Mouse (Mus musculus) cerebral cortex, adult 2 months (tissue): ENCODE measurements around the gene Arid1b.

Experiments
- WGBS: fragments of 180-500 bp; shearing (Covaris S2); methylation state at CpG from one replicate; pipeline ENCODE4 v1.1.7; 2018; 5-methylcytosine and 5-hydroxymethylcytosine counted together

The Arid1b gene

DNA sequence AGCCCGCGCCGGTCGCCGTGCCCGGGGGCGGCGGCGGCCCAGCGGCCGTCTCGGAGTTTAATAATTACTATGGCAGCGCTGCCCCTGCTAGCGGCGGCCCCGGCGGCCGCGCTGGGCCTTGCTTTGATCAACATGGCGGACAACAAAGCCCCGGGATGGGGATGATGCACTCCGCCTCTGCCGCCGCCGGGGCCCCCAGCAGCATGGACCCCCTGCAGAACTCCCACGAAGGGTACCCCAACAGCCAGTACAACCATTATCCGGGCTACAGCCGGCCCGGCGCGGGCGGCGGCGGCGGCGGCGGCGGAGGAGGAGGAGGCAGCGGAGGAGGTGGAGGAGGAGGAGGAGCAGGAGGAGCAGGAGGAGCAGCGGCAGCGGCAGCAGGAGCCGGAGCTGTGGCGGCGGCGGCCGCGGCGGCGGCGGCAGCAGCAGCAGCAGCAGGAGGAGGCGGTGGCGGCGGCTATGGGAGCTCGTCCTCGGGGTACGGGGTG, 1.5 kb downstream of the Arid1b start:
- WGBS: 1% methylated on average over 29 of the region's 56 CpGs

- under 1% methylated on average over 93 of the region's 95 CpGs for WGBS
These were observed 2.1 kb downstream of the Arid1b start for GRCm38 (mm10) chr17:4996121-4996813.

DNA sequence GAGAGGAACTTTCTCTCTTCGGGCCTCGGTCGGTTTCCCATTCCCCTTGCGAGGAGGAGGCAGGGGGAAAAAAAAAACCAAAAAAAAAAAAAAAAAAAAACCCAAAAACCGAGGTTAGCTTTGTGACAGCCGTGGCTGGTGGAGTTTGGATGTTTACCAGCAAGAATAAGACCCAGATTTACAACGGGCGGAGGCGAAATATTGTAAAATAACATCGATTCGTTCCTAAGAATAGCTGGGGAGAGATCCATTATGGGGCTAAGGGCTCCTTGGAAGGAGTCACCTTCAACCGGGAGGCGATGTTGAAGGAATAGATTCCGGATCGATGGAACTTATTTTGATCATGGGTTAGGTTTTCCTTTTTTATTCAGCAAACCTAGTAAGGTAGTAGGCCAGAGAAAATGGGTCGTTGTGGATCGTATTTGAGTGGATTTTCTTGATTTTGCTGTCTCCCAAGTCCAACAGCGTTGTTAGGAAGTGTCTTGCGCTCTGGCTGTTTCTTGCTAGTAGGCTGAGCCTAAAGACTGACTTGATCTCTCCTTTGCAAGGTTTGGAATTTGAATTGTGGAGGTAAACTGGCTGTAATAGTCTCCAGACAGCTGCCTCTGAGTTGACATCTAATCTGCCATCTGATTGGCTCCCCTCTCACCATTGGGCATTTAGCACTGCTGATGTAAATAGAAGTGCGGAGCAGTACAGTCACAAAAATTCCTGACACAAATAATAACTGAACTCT, 2.9 kb downstream of the Arid1b start:
- WGBS: under 1% methylated on average over 20 of the region's 20 CpGs

GRCm38 (mm10) chr17:4997968-4998367, 3.8 kb downstream of the Arid1b start:
- WGBS: 25% methylated on average over 3 of the region's 3 CpGs

GRCm38 (mm10) chr17:4999256-4999655, 5.1 kb downstream of the Arid1b start:
- 53% methylated on average over 1 of the region's 1 CpGs for WGBS

DNA sequence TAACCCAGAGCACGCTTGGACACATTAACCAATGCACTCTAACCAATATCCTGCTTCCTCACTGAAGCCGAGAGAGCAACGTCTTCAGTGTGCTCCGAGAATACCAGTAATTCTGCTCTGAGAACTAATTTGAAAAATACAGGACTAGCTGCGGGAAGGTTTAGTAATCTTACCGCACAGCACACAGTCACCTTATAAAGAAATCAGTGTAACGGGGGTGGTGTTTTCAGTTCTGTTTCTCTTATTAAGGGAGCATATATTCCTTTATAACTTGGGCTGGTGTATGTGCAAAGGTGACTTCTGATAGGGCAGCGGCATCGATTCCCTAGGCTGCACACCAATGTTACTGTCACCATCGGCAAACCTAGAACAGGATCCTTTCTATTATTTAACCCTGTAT, 5.9 kb downstream of the Arid1b start:
- 31% methylated on average over 10 of the region's 10 CpGs for WGBS

- 41% methylated on average over 7 of the region's 7 CpGs for WGBS
These were observed 6.7 kb downstream of the Arid1b start for GRCm38 (mm10) chr17:5000871-5001270.

GRCm38 (mm10) chr17:5001531-5002131, 7.5 kb downstream of the Arid1b start:
- 44% methylated on average over 9 of the region's 9 CpGs for WGBS

DNA sequence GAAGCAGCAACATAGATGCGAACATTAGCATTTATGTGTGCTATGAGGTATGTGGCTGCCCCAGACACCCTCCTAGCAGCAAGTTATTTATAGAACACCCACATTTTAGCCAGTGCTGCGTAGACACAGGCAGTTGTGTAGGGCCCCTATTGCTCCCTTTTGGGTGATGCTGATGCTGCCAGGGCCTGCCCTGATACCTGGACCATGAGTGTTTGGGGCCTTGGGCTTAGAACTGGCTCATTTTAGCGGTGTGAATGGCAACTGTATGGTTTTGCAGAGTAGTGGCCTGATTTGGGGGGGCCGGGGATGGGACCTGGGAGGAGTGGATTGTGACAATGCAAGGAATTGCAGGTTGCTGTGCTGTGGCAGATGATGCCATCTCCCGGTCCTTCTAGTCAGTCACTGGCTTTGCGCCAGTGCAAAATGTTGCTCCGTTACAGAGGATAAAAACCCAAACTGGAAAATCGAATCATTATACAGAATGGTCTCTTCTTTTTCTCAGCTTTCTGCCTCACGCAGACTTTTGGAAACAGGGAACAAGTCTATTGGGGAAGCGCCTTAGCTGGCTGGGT, 8.9 kb downstream of the Arid1b start:
- WGBS: 38% methylated on average over 10 of the region's 10 CpGs

GRCm38 (mm10) chr17:5004266-5004665, 10.1 kb downstream of the Arid1b start:
- WGBS: 65% methylated on average over 8 of the region's 8 CpGs

DNA sequence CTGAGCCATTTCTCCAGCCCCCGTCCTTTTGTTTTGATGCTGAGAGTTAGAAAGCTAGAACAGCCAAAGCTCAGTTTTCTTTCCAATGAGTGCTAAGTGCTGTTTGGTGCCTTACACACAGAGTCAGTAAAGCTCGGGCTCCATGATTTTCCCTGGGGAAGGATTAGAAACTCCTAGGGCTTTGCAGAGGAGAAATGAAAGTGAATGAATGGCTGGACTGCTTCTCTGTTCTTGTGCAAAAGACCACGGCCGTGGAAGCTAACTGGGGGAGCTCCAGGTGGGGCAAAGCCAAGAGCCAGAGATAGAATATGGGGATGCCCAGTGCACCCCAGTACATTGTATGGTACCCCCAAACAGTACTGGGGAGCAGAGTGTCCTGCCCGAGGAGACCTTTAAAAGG, 10.6 kb downstream of the Arid1b start:
- WGBS: 50% methylated on average over 5 of the region's 5 CpGs

DNA sequence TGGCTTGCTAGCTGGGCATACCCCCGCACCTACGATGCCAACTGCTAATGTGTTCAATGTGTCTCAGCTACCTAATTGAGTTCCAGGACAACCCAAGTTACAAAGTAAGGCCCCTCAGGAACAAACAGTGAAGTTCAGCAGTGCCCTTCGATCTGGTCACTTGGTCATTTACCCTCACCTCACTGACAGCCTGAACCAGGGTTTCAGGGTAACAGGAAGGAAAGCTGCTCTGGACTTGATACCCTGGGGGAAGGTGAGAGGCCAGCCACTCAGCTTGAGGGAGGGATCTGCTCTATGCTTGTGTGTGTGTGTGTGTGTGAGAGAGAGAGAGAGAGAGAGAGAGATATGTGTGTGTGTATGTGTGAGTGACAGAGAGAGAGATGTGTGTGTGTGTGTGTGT, 11.2 kb downstream of the Arid1b start:
- 79% methylated on average over 3 of the region's 3 CpGs for WGBS

- 30% methylated on average over 15 of the region's 15 CpGs for WGBS
These were observed 13.1 kb downstream of the Arid1b start for GRCm38 (mm10) chr17:5007156-5007658.

GRCm38 (mm10) chr17:5008236-5008635, 14.1 kb downstream of the Arid1b start:
- WGBS: 54% methylated on average over 10 of the region's 10 CpGs

DNA sequence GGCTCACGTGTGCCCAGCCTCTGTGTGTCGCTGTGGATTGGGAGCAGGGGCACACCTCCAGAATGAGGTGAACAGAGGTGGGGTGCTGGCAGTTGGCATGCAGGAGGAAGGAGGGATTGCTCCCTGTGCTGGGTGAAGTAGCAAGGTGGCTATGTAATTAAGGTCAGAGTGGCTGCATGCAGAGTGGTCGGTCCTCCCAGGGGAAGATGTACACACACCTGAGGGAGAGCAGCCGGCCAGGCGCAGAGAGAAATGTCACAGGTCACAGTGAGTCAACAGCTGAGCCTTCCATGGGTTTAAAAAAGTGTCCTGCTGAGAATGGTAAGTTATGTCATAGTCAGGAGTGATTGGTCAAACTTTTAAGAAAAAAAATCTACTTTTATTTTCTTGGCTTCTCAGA, 14.6 kb downstream of the Arid1b start:
- WGBS: 78% methylated on average over 5 of the region's 5 CpGs

DNA sequence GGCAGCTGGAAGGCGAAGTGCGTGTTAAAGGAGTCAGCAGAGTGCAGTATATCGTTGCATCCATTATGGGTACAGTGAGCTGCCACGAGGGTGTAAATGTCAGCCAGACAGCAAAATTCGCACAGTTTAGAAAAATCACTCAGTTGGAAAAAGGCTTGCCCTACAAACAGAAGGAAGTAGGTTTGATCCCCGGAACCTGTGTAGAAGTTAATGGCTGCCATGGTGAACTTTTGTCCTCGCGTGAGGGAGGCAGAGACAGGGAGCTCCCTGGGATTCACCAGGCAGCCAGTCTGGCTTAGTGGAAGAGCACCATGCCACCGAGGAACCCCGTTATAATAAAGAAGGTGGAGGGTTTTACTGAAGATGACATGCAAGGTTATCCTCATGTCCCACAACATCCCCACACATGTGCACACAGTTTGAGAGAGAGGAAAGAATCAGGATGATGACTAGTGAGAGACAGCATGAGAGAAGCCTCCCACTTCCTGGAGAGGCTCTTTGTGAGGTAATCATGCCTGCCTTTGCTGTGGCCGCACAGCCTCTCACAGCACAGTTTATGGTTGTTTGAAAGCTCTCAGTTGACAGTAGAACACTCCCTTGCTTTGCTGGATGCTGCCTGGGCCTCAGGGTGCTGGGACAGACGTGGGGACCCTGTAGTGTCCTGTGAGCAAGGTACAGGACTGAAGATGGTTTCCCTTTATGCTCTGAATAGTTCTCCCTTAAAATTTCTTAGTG, 15.6 kb downstream of the Arid1b start:
- 63% methylated on average over 12 of the region's 12 CpGs for WGBS

GRCm38 (mm10) chr17:5010781-5011180, 16.6 kb downstream of the Arid1b start:
- WGBS: 80% methylated on average over 7 of the region's 7 CpGs

- 80% methylated on average over 3 of the region's 3 CpGs for WGBS
These were observed 18.0 kb downstream of the Arid1b start for GRCm38 (mm10) chr17:5012091-5012490.

- WGBS: 72% methylated on average over 4 of the region's 4 CpGs
These were observed 18.4 kb downstream of the Arid1b start for GRCm38 (mm10) chr17:5012517-5012916.

- 80% methylated on average over 23 of the region's 23 CpGs for WGBS
These were observed 20.3 kb downstream of the Arid1b start for GRCm38 (mm10) chr17:5014327-5014957.

DNA sequence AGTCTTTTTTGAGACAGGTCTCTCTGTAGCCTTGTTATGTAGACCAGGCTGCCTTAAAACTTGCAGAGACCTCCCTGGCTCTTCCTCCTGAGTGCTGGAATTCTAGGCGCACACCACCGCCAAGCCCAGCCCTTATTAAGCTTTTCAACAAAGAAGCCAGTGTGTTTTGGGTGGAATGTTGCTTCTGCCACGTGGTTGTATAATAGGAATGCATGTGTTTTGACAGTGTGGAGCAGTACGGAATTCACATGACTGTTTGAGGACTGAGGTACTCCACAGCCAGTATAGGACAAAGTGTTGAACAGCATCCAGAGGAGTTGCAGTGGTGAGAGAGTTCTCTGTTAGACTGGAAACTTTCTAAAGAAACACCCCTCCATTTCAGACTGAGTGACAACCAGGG, 22.3 kb downstream of the Arid1b start:
- 37% methylated on average over 4 of the region's 4 CpGs for WGBS
